Mouse (Mus musculus): ENCODE measurements around the gene Ddx6.

- peak; percentile 82 for TF ChIP-seq CTCF (IDR thresholded peaks at IDR 0.05; ENCODE audit: borderline replicate concordance, insufficient read depth, low read depth, low read length)
- no peak for TF ChIP-seq POLR2A (IDR thresholded peaks at IDR 0.05; ENCODE audit: borderline replicate concordance, insufficient read depth, low read length)
Observed at GRCm38 (mm10) chr9:44652027-44652426, 47.3 kb downstream of the Ddx6 start.

Measured in cerebellum, adult 2 months (tissue).